Mouse (Mus musculus) bone marrow, adult 2 months (tissue): ENCODE data around the gene Ubash3b.

ENCODE experiments used
- CTCF ChIP-seq: fragments of 200-500 bp; IDR thresholded peaks from 2 replicates; pipeline ENCODE4 v1.5.1; 2011; ENCODE audit warnings: low read length, control low read depth; ENCODE audit not compliant: control insufficient read depth, insufficient read depth
- POLR2A ChIP-seq: fragments of 200-500 bp; IDR thresholded peaks from 2 replicates; pipeline ENCODE4 v1.6.1; 2011; ENCODE audit warnings: low read depth, mild to moderate bottlenecking, control low read depth, low read length, borderline replicate concordance; ENCODE audit not compliant: control insufficient read depth

DNA sequence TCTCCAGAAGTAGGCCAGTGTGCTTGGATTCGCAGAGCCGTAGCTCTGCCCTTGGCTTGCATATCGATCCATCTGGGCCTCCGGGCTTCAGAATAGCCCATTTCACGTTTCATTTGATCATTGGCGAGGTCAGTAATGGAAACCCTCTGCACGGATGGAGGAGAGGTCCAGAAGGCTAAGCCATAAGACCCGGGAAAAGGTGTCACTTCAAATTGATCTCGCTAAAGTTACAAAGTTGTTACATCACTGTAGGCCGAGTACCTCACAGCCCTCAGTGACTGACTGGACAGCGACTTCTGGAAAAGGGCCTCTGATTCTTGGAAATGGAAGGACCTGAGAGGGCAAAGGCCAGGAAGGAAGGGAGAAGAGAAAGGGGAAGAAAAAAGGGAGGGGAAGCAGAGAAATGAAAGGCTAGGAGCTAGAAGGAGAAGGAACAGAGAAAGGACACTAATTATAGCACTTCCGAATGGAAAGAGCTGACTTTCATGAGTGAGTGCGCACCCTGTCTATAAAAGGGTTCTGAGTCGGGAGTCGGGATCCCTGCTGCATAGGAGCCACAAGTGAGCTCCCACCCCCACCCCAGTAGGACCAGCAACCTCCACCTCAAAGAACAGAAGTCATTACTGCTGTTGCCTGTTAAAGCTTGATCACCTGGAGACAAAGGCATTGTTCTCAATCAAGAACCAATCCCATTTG, 3.5 kb downstream of the Ubash3b start:
- TF ChIP-seq CTCF (no peak), POLR2A (no peak)
